Mouse (Mus musculus) intestine, embryonic 16.5 days (tissue): Measurements from ENCODE around the gene Rab36. TPM values are rescaled to one million over a fixed set of nuclear protein-coding genes. Genes with fewer than 3 reads are reported as not detected.

Source experiments
- polyA plus RNA-seq: library from polyadenylated mRNA; unstranded; fragments of >200 nt; fragmentation: Nextera tagmentation; extraction: Ambion mirVana; gene quantifications from 2 replicates; pipeline ENCODE4 v1.2.1, GENCODE M21; 2015

Rab36 gene
- polyA plus RNA-seq, 1 experiment from 2014 or later, result 5.5 TPM

Other genes starting within 250 kb of the Rab36 start
- 2.2 and 2.9 TPM in 2 replicates for gene Gnaz, start 69.9 kb upstream of the Rab36 start, polyA plus RNA-seq
- gene Rsph14, start 4.5 kb upstream of the Rab36 start, polyA plus RNA-seq, result not detected in 2 replicates
- gene Bcr, start 23.5 kb downstream of the Rab36 start, polyA plus RNA-seq, result 18.5 and 20.1 TPM in 2 replicates
- 22.1 and 23.1 TPM in 2 replicates for gene Specc1l, start 175.0 kb downstream of the Rab36 start, polyA plus RNA-seq